Mouse (Mus musculus): Measurements from ENCODE around the gene Wdr90.

Gene Wdr90

DNA sequence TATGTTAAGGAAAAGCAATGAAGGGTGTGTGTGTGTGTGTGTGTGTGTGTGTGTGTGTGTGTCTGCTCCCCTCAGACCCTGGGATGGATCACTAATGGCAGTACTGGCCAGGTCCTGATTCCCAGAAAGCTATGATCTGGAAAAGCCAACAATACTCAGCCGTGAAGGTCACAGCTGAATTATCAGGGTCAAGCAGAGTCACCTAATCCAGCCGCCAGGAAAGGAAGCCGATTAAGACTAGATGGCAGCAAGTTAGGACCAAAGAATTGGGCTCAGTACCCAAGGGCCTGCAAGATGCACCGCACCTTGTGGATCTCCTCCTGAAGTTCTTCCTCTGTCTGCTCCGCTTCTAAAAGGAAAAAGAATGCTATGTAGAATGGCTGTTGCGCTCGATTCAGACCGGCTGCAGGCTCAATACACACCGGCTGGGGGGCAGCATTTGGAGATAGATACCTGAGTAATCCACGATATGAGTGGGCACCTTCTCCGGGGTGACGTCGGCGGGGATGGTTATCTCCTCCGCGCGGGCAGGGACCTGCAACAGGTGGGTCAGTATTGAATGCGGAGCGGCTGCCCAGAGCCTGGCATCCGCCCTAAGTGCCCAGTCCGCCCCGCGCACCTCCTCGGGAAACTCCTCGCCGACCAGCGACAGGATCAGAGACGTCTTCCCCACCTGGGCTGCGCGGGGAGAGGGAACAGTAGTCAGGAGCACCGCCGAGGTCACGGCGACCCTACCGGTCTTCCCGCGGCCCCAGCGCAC lies 17.5 kb downstream of the Wdr90 start:
- no peak for DNase-seq

DNA sequence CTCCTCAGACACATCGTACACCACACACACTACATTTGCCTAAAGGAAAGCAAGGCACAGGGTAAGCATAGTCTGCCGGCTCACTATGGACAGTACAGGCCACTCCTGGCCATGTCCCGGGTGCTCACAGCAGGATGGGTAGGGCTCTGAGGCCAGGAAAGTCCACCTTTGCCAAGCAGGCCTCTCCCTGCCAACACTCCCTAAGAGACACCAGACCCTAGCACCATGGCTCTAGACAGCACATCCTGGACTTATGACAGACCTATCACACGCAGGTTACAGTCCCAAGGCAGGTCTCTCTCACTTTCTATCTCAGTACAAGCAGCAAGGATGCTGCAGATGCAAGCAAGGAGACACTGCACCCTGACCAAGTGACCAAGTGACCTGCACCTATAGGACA lies 18.2 kb downstream of the Wdr90 start:
- DNase-seq: no peak

DNA sequence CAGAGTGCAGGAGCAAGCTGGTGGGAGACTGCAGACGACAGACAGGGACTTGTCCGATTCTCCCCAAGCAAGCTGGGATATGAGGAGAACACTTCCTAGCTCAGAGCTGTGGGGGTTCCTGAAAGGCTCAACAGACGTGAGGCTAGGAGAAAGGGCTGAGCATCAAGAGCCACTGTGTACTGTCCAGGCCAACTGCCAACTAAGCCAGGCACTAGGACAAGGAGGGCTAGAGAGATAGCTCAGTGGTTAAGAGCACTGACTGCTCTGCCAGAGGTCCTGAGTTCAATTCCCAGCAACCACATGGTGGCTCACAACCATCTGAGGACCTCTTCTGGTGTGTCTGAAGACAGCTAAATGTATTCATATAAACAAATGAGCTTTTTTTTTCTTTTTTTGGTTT lies 18.8 kb downstream of the Wdr90 start:
- no peak for DNase-seq

DNA sequence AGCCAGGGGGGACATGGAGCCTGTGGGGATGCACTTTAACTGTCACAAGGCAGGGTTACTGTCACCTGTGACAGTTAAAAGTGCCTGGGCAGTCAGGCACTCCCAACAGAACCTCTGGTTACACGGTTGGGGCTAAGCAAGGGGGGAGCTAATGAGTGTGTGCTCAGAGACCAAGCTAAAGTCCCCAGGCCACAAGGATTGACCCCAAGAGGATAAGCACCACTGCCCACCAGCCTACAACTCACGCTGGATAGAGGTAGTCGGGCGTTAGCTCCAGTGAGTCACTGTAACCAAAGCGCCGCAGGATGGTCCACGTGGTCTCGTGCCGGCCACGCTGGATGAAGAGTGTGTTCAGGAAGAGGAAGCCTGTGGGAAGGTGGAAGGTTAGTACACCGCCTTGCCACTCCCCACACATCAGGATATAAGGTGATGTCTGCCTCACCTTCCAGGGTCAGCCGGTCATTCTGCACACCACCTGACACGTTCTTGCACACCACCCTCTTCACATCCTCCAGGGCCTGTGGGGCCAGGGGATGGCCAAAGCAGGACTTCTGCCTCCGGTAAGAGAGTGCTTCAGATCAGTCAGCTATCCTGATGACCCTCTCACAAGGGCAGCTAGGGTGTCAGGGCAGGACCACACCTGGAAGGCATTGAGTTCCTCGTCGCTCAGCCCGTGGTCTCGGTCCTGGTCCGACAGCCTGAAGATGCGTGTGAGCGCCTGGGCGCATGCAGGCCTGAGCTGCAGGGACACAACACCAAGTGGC lies 20.0 kb downstream of the Wdr90 start, which contains the start of gene Gm20683:
Gene Gm20683, minus strand, starts transcription at position 647 of the 764 bp plus-strand sequence.
- DNase-seq: no peak

DNA sequence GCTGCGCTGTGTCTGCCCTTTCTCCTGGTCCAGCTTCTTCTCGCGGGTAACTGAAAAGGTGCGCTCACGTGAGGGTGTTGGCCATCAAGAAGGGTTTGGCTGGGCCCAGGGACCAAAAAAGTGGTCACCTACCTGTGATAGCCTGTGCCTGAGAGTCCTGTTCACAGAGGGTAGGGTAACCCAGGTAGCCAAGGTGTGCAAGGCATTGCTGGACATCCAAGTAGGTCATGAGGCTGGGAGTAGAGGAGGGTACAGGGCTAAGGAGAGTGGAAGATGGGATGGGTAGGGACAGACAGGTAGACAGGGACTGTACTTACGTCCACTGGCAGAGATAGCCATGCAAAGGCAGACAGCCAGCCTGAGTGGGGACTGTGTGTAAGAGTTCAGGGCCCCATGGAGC lies 20.8 kb downstream of the Wdr90 start:
- no peak for DNase-seq

DNA sequence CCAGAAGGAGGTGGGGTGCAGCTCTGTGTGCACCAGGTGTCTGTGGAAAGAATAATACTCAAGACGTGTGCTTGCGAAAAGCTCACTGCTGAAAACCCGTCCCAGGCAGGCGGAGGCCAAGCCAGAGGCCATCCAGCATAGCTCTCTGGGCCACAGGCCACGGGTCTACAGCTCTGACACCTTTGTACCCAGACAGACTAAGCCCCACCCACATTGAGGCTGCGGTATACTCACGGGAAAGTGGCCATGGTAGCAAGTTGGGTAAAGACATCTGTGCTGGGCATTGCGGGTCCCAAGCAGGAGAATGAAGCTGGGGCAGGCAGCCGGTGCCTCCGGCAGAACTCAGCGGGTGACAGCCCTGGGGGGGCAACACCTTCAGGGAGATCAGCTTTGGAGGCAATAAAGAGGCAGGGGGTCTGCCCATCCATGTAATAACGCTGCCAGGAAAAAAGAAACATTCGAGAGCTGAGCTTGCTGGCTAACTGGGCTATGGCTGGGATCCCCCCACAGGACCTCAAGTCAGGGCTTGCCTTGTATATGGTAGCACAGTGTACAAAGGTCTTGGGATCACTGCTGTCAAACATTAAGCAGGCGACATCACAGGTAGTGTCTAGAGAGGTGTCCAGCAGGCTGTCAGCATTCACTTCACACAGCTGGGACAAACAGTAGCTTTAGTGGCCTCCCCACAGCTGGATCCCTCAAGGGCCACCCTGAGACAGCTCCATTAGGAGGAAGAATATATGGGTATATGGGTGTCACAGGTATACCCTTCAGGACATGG lies 21.7 kb downstream of the Wdr90 start:
- no peak for DNase-seq

DNA sequence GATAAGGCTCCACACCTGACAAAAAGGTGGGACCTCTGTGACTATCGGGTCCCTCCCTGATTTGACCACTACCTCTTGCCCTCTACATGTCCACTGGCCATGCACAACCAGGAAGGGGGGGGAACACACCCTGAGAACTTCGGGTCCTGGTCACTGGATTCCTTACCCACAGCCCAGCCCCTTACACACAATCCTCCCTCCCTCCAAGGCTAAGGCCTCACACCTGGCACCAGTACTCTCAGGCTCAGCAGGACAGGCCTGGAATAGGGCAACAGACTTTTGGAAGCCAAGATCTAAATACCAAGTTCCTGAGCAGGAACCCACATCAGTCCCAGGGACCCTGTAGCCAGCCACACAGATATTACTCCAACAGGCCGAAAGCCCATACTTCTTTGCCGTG lies 22.4 kb downstream of the Wdr90 start:
- DNase-seq: no peak

DNA sequence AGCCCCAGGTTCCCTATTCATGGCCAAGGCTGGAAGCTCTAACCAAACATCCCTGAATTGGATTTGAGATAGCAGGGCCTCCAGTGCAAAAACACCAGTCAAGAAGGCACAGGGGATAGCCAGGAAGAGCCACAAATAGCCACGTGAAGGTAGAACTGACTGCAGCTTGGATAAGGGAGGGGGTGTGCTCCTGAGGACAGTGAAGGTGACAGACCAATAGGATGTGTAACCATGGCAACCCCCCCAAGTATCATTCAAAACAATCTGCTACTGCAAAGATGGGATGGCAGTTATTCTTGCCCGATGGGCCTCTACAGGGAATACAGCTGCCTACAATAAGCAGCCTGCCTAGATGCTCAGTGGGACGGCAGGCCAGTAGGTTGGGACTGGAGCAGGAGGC lies 23.8 kb downstream of the Wdr90 start:
- DNase-seq: no peak

DNA sequence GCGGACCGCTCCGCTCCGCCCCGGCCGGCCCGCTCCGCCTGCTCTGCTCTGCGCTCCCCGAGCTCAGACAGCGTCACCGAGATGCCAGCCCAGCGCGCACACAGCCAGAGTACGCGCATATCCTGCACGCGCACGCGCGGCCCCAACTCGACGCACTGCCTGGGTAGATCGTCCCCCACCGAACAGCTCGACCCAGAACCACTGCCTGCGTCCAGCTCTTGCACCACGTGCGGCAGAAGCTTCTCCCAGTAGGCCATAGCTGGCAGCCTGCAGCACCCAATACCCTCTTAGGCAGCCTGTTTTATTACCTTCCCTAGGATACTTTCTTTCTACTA lies 24.3 kb downstream of the Wdr90 start, which contains the start of gene Rhbdl1:
Gene Rhbdl1, minus strand, starts transcription at position 220 of the 335 bp plus-strand sequence.
- peak; percentile 88 for DNase-seq

DNA sequence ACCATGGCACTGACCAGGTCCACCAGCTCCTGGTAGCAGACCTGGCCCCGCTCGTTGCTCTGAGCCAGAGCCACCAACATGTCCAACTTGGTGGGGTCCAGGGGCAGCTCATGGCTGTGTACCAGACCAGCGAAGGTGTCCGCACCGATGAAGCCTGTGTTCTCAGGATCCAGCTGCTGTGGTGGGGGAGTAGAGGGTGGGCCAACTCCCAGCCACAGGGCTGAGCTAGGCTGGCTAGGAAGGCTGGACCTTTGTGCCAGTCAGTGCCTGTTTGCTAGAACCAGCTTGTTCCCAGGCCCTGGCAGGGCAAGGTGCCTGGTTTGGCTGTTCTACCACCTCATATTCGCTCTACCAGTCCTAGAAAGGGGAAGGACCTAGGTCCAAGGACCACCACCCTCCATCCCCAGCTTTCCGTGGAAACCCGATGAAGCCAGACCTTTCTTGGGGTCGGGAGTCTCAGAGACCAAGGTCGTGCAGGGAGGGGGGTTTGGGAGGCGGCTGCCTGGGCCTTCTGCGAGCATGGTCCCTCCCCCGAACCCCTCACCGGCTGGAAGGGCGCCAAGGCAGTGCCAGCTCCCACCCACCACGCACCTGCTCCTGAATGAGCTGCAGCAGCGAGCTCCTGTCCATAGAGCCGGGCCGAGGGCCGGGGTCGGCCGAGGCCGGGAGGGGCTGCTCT lies 24.8 kb downstream of the Wdr90 start:
- DNase-seq: no peak

DNA sequence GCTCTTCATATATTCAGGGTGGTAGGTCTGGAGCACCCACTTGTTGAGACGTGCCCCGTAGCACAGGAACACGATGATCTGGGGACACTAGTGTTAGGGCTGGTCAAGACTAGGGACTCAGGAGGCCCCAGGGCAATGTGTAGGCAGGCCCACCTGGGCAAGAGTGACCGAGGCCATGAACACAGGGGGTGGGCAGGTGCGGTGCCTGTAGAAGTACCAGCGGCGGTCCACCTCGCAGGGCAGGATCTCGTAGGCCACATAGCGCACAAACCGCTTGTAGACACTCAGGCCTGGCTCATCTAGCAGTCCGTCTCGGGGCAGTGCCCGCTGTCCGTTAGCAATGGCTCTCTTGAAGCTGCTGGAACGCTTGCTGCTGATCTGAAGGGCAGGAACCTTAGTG lies 25.5 kb downstream of the Wdr90 start:
- DNase-seq: no peak

DNA sequence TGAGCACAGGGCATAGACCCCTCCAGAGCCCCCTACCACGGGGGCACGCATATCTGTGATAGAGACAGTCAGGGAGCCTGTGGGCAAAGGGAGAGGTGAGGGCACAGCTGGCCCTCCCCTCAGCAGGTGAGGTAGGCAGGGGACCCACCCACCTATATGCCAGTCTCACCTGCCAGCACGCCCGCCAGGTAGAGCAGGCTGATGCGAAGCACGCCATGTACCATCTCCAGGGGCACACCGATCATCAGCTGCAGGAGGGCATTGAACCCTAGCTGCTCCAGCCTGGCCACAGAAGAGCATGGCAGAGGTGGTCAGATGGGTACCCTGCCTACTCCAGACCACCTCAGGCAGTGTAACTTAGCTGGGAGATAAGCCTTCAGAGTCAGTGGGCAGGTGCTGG lies 26.0 kb downstream of the Wdr90 start:
- no peak for DNase-seq

DNA sequence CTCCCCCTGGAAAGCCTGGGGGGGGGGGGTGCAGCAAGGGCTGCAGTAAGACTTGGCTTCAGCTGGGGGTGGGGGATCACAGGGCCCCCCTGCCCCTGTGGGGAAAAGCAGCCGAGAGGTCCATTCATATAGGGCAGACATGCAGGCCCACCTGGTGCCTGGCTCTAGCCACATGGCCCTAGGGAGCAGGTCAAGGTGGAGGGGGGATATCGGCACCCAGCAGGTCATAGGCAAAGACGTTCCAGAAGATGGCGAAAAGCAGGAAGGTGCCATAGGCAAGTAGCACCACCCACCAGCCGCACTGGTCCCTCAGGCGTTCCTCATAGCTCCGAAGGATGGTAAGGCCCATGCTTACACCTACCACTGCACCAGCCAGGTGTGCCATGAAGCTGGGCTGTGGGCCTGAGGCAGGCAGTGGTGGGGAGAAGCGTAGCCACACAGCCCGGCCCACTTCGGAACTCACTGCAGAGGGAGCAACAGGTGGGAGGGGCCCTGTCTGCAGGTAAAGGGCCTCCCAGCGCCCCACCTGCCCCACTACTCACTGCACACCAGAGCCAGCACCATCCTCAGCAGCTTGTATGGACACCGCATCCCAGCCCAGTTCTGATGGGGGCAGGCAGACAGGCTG lies 26.6 kb downstream of the Wdr90 start:
- DNase-seq: no peak

DNA sequence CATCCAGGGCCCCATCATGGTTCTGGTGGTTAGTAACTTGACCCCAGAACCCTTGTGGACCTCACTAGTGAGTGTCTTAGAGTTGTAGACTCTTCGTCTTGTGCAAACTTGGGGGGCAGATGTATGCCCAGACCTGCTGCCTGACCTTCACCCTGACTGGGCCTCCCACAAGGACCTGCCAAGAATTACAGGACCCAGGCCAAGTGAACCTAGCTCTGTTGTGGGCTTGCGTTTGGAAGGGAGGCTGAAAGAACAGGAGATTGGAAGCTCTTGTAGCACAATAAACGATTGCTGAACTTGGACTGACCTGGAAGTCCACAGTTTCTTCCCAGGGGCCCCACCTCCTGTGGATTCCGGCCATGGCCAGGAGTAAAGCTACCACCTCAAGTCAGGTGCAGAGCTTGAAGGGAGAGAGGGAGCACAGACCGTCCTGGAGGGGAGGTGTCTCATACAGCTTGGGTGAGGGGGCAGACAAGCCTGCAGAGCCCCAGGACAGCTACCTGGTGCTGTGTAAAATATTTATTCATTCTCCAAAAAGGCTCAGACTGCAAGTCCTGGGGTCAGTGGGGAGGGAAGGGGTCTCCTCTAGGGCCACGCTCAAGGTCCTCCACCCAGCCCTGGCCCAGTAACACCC lies 27.2 kb downstream of the Wdr90 start:
- no peak for DNase-seq

DNA sequence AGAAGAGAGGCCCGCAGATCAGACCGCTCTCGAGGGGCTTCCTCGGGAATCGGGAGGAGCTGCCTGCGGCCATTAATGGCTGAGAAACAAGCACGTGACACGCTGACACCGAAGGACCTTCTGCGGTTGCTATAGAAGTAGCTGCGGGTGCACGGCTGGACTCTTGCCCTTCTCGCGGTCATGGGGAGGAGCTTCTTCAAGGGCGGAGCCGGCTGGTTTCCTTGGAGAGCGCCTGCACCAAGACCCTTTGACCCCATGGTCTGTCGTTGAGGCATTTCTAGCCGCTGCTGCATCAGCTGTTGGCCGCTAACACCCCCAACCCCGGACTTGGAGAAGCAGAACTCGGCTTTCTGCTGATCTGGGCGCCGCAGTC lies 28.0 kb downstream of the Wdr90 start, which contains the start of gene Stub1:
Gene Stub1, minus strand, starts transcription at position 114 of the 373 bp plus-strand sequence.
- peak; percentile 94 for DNase-seq

DNA sequence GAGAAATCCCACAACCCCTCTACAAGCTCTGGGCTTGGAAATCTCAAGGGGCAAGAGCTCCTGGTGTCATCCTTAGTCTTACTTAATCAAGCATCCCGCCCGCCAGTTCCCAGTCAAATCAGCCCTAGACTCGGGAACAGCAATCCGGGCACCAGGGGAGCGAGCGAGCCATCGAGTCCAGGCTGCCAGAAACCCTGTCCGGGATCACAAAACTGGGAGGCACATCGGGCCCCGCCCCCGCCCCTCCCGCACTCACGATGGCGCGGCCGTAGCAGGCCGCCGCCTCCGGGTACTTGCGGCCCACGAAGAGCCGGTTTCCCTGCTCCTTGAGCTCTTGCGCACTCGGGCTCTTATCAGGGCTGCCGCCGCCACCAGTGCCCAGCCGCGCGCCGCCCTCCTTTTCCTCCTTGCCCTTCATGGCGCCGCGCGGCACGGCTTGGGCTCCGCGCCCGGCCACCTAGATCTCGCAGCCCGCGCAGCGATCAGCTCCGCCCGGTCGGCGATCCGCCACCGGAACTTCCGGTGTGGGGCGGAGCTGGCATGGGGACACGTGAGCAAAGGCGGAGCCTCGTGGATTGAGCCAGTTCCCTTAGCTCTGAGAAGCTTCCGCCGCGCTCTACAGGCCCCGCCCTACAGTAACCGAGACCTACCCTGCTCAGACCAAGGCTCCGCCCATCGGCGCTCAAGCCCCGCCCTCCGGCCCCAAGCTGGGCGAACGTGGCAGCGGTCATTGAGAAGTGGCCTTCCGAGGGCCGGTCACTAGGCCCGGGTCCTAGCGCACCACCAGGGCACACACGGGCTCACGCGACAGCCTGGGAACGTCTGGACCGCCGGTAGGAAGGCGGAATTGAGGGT lies 28.6 kb downstream of the Wdr90 start:
- peak; percentile 100 for DNase-seq

DNA sequence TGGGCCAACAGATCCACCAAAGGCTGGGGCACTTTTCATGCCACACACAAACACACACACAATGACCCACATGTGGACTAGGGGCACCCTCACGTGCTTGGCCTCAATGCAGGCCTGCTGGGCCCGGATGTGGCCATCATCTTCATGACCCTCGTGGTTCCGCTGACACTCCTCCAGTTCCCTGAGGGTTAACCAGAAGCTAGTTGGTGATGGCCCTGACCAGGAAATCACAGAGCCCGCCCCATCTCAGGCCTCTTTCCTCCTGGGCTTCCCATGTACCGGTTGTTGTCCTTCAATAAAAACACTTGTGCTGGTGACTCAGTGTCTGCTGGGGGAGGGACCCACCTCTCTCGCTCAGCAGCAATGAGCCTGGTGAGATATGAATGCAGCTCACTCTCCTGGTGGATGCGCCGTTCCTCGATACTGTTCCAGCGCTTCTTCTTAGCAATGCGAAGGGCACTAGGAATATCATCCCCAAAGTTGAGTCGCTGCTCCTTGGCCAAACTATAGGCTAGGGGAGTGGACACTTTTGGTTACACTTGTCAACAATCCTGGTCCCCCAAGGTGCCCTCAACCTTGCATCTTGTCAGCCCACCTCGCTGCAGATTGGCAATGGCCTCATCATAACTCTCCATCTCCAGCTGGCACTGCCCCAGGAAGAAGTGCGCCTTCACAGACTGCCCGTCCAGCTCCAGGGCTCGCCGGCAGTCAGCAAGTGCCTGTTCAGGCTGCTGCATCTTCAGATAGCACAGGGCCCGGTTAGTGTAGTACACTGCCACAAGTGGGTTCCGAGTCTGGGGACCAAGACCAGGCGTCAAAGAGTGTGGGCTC lies 29.6 kb downstream of the Wdr90 start:
- no peak for DNase-seq

DNA sequence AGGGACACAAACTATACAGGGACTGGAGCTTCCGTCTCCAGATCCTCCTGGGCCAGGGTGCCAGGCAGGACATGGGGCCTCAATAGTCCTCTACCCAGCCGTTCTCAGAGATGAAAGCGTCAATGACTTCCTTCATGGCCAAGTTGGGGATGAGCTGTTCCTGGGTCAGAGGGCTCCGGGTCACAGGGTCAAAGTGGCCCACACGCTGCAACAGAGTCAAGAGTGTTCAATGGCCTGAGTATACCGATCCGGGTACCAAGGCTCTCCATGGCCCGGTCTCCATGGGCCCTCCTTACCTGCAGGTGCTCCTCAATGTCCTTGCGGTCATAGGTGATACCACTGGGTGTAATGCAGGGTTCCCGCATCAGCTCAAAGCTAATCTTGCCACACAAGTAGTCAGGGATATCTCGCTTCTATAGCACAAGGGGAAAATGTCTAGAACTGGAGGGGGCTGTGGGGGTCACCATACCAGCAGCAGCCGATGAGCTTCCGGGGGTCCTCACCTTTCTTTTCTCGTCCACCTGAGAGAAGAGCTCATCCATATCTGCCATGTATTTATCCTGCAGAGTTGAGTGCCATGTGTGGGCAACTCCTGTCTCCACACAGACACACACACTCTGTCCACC lies 30.4 kb downstream of the Wdr90 start:
- DNase-seq: no peak

DNA sequence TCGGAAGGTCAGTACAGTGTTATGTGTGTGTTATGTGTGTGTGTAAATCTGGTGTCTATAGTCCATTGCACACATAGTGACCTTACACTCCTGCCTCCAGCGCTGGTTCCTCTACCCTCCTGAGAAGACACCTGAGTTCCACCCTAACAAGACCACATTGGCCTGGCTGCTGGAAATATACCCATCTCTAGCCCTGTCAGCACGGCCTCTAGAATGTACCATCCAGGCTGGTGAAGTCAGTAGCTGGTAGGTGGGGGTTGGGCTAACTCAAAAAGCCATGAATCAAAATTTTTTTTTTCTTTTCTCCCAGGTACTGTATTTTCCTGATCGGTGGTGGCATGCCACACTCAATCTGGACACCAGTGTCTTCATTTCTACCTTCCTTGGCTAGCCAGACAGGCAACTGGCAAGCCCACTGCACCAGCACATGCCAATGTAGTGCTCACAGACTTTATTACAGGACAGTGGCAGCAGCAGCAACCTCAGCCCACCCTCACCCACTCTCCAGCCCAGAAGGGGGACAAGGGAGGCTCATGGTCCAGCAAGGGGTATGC lies 31.0 kb downstream of the Wdr90 start:
- DNase-seq: no peak
